Mouse (Mus musculus) ES-Bruce4 (cell line): ENCODE data around the gene Cenpi. TPM values are rescaled to one million over a fixed set of nuclear protein-coding genes. Genes with fewer than 3 reads are reported as not detected.

Experiments used
- H3K27ac ChIP-seq: 2 replicates; pipeline ENCODE4 v1.5.1; 2012; ENCODE audit warnings: low read length, inconsistent platforms; ENCODE audit not compliant: insufficient read depth
- H3K27me3 ChIP-seq: 2 replicates; pipeline ENCODE4 v1.6.1; 2012; ENCODE audit warnings: mild to moderate bottlenecking, low read length, inconsistent platforms; ENCODE audit not compliant: control insufficient read depth, poor library complexity, insufficient read depth, severe bottlenecking
- H3K36me3 ChIP-seq: 2 replicates; pipeline ENCODE4 v1.6.1; 2012; ENCODE audit warnings: inconsistent platforms, mild to moderate bottlenecking, low read length, moderate library complexity; ENCODE audit not compliant: control insufficient read depth, poor library complexity, insufficient read depth, severe bottlenecking
- H3K4me1 ChIP-seq: one replicate; pipeline ENCODE4 v1.8.1; 2011; ENCODE audit warnings: low read length; ENCODE audit not compliant: control insufficient read depth, insufficient read depth
- H3K4me3 ChIP-seq: 2 replicates; pipeline ENCODE4 v1.5.1; 2011; ENCODE audit warnings: low read depth, mild to moderate bottlenecking, low read length
- H3K9ac ChIP-seq: 2 replicates; pipeline ENCODE4 v1.6.1; 2012; ENCODE audit warnings: low read depth, mild to moderate bottlenecking, inconsistent platforms; ENCODE audit not compliant: poor library complexity, severe bottlenecking
- H3K9me3 ChIP-seq: replicated peaks from 2 replicates; pipeline ENCODE4 v1.6.1; 2012; ENCODE audit warnings: mild to moderate bottlenecking, low read length, inconsistent platforms; ENCODE audit not compliant: control insufficient read depth, poor library complexity, insufficient read depth, severe bottlenecking
- CTCF ChIP-seq: IDR thresholded peaks from one replicate; pipeline ENCODE4 v1.8.1; 2011; ENCODE audit warnings: low read depth, low read length
- EP300 ChIP-seq: IDR thresholded peaks from 2 replicates; pipeline ENCODE4 v1.6.1; 2011; ENCODE audit warnings: low read depth, low read length; ENCODE audit not compliant: insufficient read depth
- POLR2A ChIP-seq: IDR thresholded peaks from one replicate; pipeline ENCODE4 v1.8.1; 2011; ENCODE audit warnings: low read length; ENCODE audit not compliant: insufficient read depth
- polyA plus RNA-seq: library from polyadenylated mRNA; stranded (reverse); fragments of >200 nt; gene quantifications from 2 replicates; pipeline ENCODE4 v1.2.4, GENCODE M21; 2011; ENCODE audit warnings: low read depth; ENCODE audit not compliant: missing spikeins, insufficient read depth, insufficient read length

Cenpi gene
- polyA plus RNA-seq, 1 experiment = 33.2 TPM

GRCm38 (mm10) chrX:134404584-134404955, 96.7 kb downstream of the Cenpi start:
- no peaks in the 10 kb centered on the region for H3K36me3 ChIP-seq
- no peak overlapping the region for H3K9ac ChIP-seq
- no peaks in the 10 kb centered on the region for H3K9me3 ChIP-seq
- H3K27ac ChIP-seq = no peak overlapping the region
- H3K27me3 ChIP-seq = no peaks in the 10 kb centered on the region
- H3K4me1 ChIP-seq = no peaks in the 10 kb centered on the region
- TF ChIP-seq POLR2A = no peak
- TF ChIP-seq EP300 = no peak
- no peak for TF ChIP-seq CTCF
- H3K4me3 ChIP-seq = no peak overlapping the region

GRCm38 (mm10) chrX:134409354-134409900, 101.5 kb downstream of the Cenpi start:
- Histone ChIP-seq H3K4me3 (no peak overlapping the region), H3K4me1 (no peaks in the 10 kb centered on the region), H3K36me3 (no peaks in the 10 kb centered on the region), H3K27me3 (no peaks in the 10 kb centered on the region), H3K9ac (no peak overlapping the region), H3K27ac (no peak overlapping the region), H3K9me3 (no peaks in the 10 kb centered on the region)
- TF ChIP-seq CTCF (no peak), POLR2A (no peak), EP300 (no peak)

- Histone ChIP-seq H3K4me3 (no peak overlapping the region), H3K36me3 (no peaks in the 10 kb centered on the region), H3K9me3 (no peaks in the 10 kb centered on the region), H3K4me1 (no peaks in the 10 kb centered on the region), H3K27ac (no peak overlapping the region), H3K9ac (no peak overlapping the region), H3K27me3 (no peaks in the 10 kb centered on the region)
- no peak for TF ChIP-seq CTCF
- no peak for TF ChIP-seq POLR2A
- TF ChIP-seq EP300 = no peak
Measured at GRCm38 (mm10) chrX:134412096-134412495, 104.2 kb downstream of the Cenpi start.

Other genes with a start within 250 kb of the Cenpi start
- 74.3 and 76.1 TPM in 2 replicates for gene Cstf2, start 248.9 kb upstream of the Cenpi start, polyA plus RNA-seq
- gene Xkrx, start 146.0 kb upstream of the Cenpi start, polyA plus RNA-seq = 0.87 and 1.1 TPM in 2 replicates
- not detected in 2 replicates for gene Arl13a, start 120.6 kb upstream of the Cenpi start, polyA plus RNA-seq
- gene Nox1, start 86.1 kb upstream of the Cenpi start, polyA plus RNA-seq = not detected in 2 replicates
- 7.7 and 9.7 TPM in 2 replicates for gene Trmt2b, start 31.1 kb upstream of the Cenpi start, polyA plus RNA-seq
- gene Tmem35a, start 12.9 kb upstream of the Cenpi start, polyA plus RNA-seq = 0.58 TPM in 1 of 2 replicates, not detected in the other
- gene Drp2, start 96.5 kb downstream of the Cenpi start, polyA plus RNA-seq = 0.33 and 0.39 TPM in 2 replicates
- gene Taf7l, start 168.4 kb downstream of the Cenpi start, polyA plus RNA-seq = 1.8 and 2.9 TPM in 2 replicates
- gene Timm8a1, start 233.8 kb downstream of the Cenpi start, polyA plus RNA-seq = 45.3 and 54.9 TPM in 2 replicates